Mouse (Mus musculus): Measurements from ENCODE around the gene Tnrc6c. TPM values are rescaled to one million over a fixed set of nuclear protein-coding genes. Genes with fewer than 3 reads are reported as not detected.

Tnrc6c gene
- polyA plus RNA-seq, 1 experiment: 28.1 TPM

DNA sequence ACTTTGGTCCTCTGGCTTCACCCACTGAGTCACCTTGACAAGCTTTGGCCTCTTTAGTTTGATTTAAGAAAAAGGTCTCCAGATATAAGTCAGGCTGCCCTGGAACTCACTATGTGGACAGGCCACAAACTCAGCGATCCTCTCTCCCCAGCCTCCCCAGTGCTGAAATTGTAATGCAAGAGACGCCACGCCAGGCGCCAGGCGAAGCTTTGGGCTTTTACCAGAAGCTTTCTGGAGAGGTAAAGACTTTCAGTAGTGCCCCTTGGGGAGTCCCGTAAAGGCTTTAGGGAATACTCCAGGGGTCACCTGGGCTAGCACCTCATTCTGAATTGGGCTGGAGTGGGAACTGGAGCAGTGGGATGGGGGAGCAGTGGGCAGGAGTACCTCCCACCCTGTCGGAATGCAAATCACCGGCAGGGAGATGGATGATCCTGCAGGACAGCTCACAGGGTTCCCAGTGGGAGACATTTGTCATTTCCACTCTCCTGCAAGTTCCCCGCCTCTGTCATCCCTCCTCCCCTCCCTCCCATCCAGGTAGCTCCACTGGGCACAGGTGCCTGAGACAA, 26.3 kb upstream of the Tnrc6c start:
- TF ChIP-seq GATA1 (IDR thresholded peaks at IDR 0.05; ENCODE audit: low read length): no peak

- no peak for TF ChIP-seq GATA1 (IDR thresholded peaks at IDR 0.05; ENCODE audit: low read length)
These were observed 25.7 kb upstream of the Tnrc6c start for GRCm38 (mm10) chr11:117628312-117628779.

DNA sequence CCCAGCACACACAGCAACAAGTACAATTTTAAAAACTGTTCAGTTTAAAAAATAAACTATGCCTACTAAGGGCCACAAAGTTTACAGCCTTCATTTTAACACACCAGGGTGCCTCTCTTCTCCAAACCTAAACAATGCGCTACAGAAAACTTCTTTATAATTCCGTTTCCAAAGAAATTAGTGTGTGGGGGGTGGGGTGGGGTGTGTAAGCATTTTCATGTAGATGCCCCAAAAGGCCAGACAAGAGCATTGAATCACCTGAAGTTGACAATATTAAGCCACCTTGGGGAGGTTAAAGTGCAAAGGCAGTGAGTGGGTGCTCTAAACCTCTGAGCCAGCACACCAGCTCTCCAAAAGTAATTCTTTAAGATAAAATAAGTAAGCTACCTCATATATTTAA, 24.2 kb upstream of the Tnrc6c start:
- no peak for TF ChIP-seq GATA1 (IDR thresholded peaks at IDR 0.05; ENCODE audit: low read length)

GRCm38 (mm10) chr11:117630868-117631565, 23.1 kb upstream of the Tnrc6c start:
- TF ChIP-seq GATA1 (IDR thresholded peaks at IDR 0.05; ENCODE audit: low read length): no peak

GRCm38 (mm10) chr11:117633310-117633709, 20.8 kb upstream of the Tnrc6c start:
- no peak for TF ChIP-seq GATA1 (IDR thresholded peaks at IDR 0.05; ENCODE audit: low read length)

GRCm38 (mm10) chr11:117638386-117638785, 15.7 kb upstream of the Tnrc6c start:
- no peak for TF ChIP-seq GATA1 (IDR thresholded peaks at IDR 0.05; ENCODE audit: low read length)

DNA sequence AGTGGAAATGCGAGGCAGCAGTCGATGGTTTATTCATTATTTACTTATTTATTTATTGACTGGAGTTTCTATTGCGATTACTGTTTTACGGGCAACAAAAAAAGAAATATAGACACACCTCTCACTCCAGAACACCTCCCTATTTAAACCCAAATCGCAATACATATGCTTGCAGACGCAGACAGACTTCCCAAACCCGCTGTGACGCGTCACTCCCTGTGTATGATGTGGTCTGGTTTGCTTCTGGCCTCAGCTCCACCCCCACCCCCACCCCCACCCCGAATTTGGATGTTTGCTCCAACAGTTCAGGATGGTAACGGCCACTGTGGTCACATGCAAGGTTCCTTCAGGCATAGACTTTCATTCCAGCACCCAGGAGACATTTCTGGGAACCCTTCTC, 15.3 kb upstream of the Tnrc6c start:
- no peak for TF ChIP-seq GATA1 (IDR thresholded peaks at IDR 0.05; ENCODE audit: low read length)

DNA sequence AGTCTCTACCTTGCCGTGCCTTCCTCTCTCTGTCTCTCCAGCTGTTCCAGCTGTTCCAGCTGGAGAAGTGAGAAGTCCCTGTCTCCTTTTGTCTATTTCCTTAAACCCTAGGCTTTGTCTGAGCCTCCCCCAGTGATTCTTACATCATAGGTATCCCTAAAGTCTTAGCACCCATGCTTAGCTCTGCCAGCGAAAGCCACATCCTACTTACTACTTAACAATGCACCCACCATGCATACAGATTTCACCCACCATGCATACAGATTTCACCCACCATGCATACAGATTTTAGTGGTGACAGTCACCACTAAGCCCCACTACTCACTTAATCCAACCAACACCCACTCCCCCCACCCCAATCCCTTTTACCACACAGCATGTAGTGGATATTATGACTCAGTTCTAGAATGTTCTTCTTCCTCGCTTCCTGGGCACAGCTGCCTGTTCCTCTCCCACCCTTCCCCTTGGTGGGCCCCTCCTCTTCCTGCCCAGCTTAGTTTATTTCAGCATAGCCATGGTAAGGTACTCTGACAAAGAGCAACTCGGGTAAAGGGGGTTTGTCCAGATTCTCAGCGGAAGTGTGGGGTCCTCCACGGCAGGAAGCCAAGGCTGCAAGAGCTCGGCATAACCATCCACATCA, 14.6 kb upstream of the Tnrc6c start:
- no peak for TF ChIP-seq GATA1 (IDR thresholded peaks at IDR 0.05; ENCODE audit: low read length)

DNA sequence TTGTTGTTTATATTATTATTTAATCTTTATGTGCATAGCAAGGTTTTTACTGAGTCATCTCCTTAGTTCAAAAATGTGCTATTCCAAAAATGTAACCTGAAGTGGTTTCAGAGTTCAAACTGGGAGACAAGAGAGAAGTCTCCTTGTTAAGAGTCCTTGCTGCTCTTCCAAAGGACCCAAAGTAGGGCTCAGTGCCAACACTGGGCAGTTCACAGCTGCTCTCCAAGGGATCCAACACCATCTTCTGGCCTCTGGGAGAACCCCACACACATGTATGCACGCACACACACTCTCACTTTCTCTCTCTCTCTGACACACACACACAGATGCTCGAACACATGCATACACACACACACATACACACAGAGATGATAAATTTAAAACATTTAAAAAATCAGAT, 11.9 kb upstream of the Tnrc6c start:
- no peak for TF ChIP-seq GATA1 (IDR thresholded peaks at IDR 0.05; ENCODE audit: low read length)

- no peak for TF ChIP-seq GATA1 (IDR thresholded peaks at IDR 0.05; ENCODE audit: low read length)
These were observed 10.8 kb upstream of the Tnrc6c start for GRCm38 (mm10) chr11:117643240-117643639.

DNA sequence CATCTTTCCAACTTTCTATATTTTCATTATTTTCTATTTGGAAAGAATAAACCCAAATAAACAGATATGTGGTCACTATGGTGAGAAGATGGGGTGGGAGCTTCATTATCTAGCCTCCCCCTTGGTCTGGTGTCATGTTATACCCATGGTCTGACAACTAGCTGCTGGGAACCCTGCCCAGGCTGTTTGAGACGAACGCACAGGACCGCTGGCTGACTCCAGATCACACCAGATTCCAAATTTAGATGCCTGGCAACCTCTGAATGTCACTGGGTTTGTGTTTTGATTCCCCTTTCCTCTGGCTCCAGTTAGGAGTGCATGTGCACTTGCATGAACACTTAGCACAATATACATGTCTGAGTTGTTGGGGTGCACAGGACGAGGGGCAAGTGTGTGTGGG, 7.3 kb upstream of the Tnrc6c start:
- no peak for TF ChIP-seq GATA1 (IDR thresholded peaks at IDR 0.05; ENCODE audit: low read length)

GRCm38 (mm10) chr11:117648005-117648404, 6.1 kb upstream of the Tnrc6c start:
- no peak for TF ChIP-seq GATA1 (IDR thresholded peaks at IDR 0.05; ENCODE audit: low read length)

DNA sequence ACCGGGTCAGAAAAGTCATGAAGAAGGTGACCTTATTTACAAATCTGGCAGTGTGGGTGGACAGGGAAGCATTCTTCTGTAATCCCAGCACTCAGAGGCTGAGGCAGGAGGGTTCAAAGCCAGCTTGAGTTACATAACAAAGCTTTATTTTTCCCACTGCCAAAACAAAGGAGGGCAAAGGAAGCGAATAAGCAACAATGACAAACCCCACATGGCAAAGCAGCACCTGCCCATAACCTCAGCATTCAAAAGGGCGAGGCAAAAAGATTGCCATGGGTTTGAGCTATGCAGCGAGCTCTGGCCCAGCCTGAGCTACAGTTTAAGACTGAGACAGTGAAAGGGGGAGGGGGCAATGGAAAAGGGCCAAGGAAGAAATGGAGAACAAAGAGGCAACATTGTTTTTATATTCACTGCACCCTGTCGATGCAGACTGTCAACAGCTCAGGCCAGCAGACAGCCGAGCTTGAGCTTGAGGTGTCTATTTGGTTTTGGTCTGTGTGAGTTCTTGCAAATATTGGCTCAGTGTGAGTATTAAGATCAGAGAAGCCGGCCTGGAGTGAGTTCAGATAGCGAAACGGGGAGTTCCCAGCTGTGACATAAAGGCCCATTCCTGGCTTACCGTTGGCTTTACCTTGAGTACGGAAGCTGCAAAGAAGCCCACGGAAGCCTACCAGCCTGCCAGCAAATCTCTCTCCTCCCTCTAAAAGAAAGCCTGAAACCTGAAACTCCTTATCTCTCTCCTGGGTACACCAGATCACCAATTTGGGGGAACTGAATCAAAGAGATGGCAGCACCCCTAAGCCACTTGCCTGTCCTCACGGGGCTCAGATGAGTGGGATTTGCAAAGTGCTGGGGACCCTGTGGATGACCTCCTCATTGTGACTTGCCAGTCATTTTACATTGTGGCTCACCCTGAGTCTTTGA, 3.1 kb upstream of the Tnrc6c start:
- TF ChIP-seq GATA1 (IDR thresholded peaks at IDR 0.05; ENCODE audit: low read length): no peak

DNA sequence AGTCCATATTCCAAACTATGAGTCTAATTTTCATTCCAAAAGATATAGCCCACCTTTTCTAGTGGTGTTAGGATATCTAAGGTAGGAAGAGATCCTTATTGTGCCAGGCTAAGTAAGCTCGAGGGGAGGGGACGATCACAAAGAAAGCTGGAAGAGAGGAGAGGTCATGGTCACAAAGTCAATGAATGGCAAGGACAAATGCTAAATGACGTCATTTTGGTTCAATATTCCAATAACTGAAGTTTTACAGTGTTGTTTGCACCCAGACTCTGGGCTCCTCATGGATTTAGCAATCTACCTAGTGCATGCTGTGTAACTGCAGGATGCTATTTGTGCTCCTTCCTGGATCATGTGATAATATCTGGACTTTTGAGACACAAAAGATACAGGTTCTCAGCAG, 1.2 kb upstream of the Tnrc6c start:
- TF ChIP-seq GATA1 (IDR thresholded peaks at IDR 0.05; ENCODE audit: low read length): no peak

DNA sequence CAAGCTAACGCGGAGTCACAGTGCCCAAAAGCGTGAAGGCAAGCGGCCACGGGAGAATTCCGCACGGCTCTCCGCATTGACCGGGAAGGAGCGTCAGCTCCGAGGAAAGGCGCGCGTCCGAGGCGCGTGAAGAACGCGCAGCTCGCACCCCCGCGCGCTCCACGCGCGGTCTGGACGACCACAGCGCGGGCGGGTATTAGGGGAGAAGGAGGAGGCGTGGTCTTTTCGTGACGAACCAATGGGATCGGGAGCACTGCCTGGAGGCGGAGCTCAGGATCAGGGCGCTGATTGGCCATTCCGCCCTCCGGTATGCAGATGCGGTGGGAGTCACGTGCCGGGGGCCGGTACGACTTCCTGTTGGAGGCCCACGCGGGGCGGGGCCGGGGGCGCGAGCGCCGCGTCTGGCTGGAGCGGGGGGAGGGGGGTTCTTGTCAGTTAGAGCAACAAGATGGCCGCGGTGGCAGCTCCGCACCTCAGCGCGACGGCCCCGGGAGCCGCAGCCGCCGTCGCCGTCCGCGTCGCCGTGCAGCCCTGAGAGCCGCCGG, 363 bp downstream of the Tnrc6c start:
- no peak for TF ChIP-seq GATA1 (IDR thresholded peaks at IDR 0.05; ENCODE audit: low read length)

- no peak for TF ChIP-seq GATA1 (IDR thresholded peaks at IDR 0.05; ENCODE audit: low read length)
These were observed 824 bp downstream of the Tnrc6c start for GRCm38 (mm10) chr11:117654934-117655291.
